Mouse (Mus musculus): ENCODE measurements around the gene Znrf3. TPM values are rescaled to one million over a fixed set of nuclear protein-coding genes. Genes with fewer than 3 reads are reported as not detected.

Znrf3 gene
- polyA plus RNA-seq, 1 experiment from 2014 or later, result 11.7 TPM

GRCm38 (mm10) chr11:5257151-5257862, 187.3 kb downstream of the Znrf3 start:
- H3K9me3 ChIP-seq (replicated peaks; ENCODE audit: control insufficient read depth, low read length), result no peaks in the 10 kb centered on the region
- H3K27ac ChIP-seq (replicated peaks; ENCODE audit: low read depth, low read length), result no peak overlapping the region
- no peaks in the 10 kb centered on the region for H3K36me3 ChIP-seq (replicated peaks; ENCODE audit: control insufficient read depth, insufficient read depth, low read depth, low read length)
- H3K9ac ChIP-seq (replicated peaks; ENCODE audit: low read length), result no peak overlapping the region
- no peak overlapping the region for H3K4me2 ChIP-seq (ENCODE audit: low read depth, low read length)
- peaks cover 4% of the 10 kb centered on the region for H3K4me1 ChIP-seq (ENCODE audit: control insufficient read depth, insufficient read depth, low read length)
- no peak overlapping the region for H3K4me3 ChIP-seq (ENCODE audit: low read depth, low read length)
- DNase-seq (ENCODE audit: low spot score) (no peak), ATAC-seq (replicated peaks; ENCODE audit: insufficient number of reproducible peaks, low FRiP score, low TSS enrichment, low read depth) (no peak)
- no peaks in the 10 kb centered on the region for H3K27me3 ChIP-seq (ENCODE audit: control insufficient read depth, insufficient read depth, low read length)
- 75% methylated on average over 13 of the region's 13 CpGs for WGBS

DNA sequence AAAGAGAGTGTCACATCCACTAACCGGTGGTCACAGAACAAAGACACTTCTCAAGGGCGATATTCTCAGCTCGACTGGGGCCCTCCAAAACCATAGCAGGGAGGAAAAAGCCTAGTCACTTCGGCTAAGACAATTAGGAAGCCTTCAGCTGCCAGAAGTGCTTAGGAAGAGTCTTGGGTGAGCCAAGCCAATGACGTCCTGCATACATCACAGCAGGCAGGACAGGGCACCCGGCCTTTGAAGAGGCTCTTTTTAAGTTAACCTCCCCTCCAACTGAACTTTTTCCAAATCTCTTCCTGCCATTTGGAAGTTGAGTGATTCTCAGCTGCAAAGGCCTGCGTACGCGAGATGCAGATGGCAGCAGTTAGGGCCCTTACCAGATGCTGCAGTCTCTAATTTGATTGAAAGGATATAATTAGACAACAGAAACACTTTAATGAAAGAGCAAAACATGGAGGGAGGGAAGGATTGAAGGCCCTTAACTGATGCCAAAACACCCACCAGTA, 189.1 kb downstream of the Znrf3 start:
- WGBS, result 28% methylated on average over 9 of the region's 9 CpGs
- peak; percentile 62 for DNase-seq (ENCODE audit: low spot score)
- H3K9me3 ChIP-seq (replicated peaks; ENCODE audit: control insufficient read depth, low read length), result no peaks in the 10 kb centered on the region
- no peak overlapping the region for H3K27ac ChIP-seq (replicated peaks; ENCODE audit: low read depth, low read length)
- no peak for ATAC-seq (replicated peaks; ENCODE audit: insufficient number of reproducible peaks, low FRiP score, low TSS enrichment, low read depth)
- no peak overlapping the region for H3K9ac ChIP-seq (replicated peaks; ENCODE audit: low read length)
- no peaks in the 10 kb centered on the region for H3K27me3 ChIP-seq (ENCODE audit: control insufficient read depth, insufficient read depth, low read length)
- H3K4me1 ChIP-seq (ENCODE audit: control insufficient read depth, insufficient read depth, low read length), result peaks cover 4% of the 10 kb centered on the region
- no peak overlapping the region for H3K4me3 ChIP-seq (ENCODE audit: low read depth, low read length)
- no peaks in the 10 kb centered on the region for H3K36me3 ChIP-seq (replicated peaks; ENCODE audit: control insufficient read depth, insufficient read depth, low read depth, low read length)
- H3K4me2 ChIP-seq (ENCODE audit: low read depth, low read length), result no peak overlapping the region

DNA sequence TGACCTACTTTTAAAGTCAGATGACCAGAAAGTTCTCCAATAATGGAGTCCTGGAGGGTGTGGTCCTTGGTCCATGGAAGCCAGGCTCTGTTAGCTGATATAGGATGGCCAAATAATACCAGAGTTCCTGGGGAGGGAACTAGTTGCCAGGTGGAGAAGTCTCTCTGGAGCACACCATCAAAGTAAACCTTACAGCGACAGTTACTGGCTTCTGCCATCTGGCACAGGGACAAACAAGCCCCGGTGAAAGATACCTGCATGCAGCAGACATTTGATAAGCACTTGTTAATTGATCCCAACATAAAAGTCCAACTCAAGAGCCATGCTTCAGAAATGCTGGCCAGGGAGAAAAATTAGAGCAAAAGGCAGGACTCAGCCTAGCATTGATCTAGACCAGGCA, 190.6 kb downstream of the Znrf3 start:
- ATAC-seq (replicated peaks; ENCODE audit: insufficient number of reproducible peaks, low FRiP score, low TSS enrichment, low read depth), result no peak
- Histone ChIP-seq H3K4me3 (ENCODE audit: low read depth, low read length) (no peak overlapping the region), H3K9me3 (replicated peaks; ENCODE audit: control insufficient read depth, low read length) (no peaks in the 10 kb centered on the region), H3K4me2 (ENCODE audit: low read depth, low read length) (no peak overlapping the region), H3K27ac (replicated peaks; ENCODE audit: low read depth, low read length) (no peak overlapping the region), H3K9ac (replicated peaks; ENCODE audit: low read length) (no peak overlapping the region), H3K36me3 (replicated peaks; ENCODE audit: control insufficient read depth, insufficient read depth, low read depth, low read length) (no peaks in the 10 kb centered on the region), H3K4me1 (ENCODE audit: control insufficient read depth, insufficient read depth, low read length) (peaks cover 4% of the 10 kb centered on the region), H3K27me3 (ENCODE audit: control insufficient read depth, insufficient read depth, low read length) (no peaks in the 10 kb centered on the region)
- 79% methylated on average over 2 of the region's 2 CpGs for WGBS
- DNase-seq (ENCODE audit: low spot score), result no peak

DNA sequence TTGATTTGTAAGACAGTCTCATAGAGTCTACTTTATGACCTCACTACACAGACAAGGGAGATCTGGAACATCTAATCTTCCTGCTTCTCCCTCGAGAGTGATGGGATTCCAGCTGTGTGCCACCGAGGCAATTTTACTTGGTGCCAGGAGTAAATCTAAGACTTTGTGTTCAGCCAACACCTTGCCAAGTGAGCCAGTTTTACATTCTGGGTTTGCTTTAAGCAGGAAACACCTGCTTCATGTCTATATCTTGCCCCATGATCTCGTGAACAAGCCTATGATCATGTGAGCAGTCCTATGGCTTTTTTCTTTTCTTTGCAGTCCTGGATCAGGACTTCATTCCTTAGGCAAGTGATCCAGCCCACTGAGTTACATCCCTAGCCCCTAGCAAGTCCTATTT, 191.1 kb downstream of the Znrf3 start:
- Histone ChIP-seq H3K27me3 (ENCODE audit: control insufficient read depth, insufficient read depth, low read length) (no peaks in the 10 kb centered on the region), H3K36me3 (replicated peaks; ENCODE audit: control insufficient read depth, insufficient read depth, low read depth, low read length) (no peaks in the 10 kb centered on the region), H3K9me3 (replicated peaks; ENCODE audit: control insufficient read depth, low read length) (no peaks in the 10 kb centered on the region), H3K27ac (replicated peaks; ENCODE audit: low read depth, low read length) (no peak overlapping the region), H3K4me3 (ENCODE audit: low read depth, low read length) (no peak overlapping the region), H3K9ac (replicated peaks; ENCODE audit: low read length) (no peak overlapping the region), H3K4me2 (ENCODE audit: low read depth, low read length) (no peak overlapping the region), H3K4me1 (ENCODE audit: control insufficient read depth, insufficient read depth, low read length) (peaks cover 4% of the 10 kb centered on the region)
- DNase-seq (ENCODE audit: low spot score), result no peak
- ATAC-seq (replicated peaks; ENCODE audit: insufficient number of reproducible peaks, low FRiP score, low TSS enrichment, low read depth), result no peak
- 73% methylated on average over 3 of the region's 3 CpGs for WGBS

DNA sequence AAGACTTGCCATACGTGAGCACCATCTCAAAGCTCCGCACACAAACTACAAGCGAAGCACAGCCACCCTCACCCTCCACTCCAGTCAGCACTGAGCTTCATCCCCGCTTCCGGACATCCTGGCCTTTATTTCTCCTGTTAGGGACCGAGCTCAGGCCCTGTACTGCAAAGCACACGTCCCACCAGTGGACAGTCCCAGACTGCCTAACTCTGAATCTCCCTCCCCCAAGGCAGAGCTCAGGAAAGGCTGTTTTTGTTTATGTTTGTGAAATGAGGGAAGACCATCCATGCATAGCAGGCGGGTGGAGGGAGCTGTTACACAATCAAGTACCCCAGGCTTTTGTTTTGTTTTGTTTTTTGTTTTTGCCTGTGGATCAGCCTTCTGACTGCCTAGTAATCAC, 191.9 kb downstream of the Znrf3 start:
- Histone ChIP-seq H3K9ac (replicated peaks; ENCODE audit: low read length) (no peak overlapping the region), H3K9me3 (replicated peaks; ENCODE audit: control insufficient read depth, low read length) (no peaks in the 10 kb centered on the region), H3K4me2 (ENCODE audit: low read depth, low read length) (no peak overlapping the region), H3K4me1 (ENCODE audit: control insufficient read depth, insufficient read depth, low read length) (peaks cover 4% of the 10 kb centered on the region), H3K27me3 (ENCODE audit: control insufficient read depth, insufficient read depth, low read length) (no peaks in the 10 kb centered on the region), H3K4me3 (ENCODE audit: low read depth, low read length) (no peak overlapping the region), H3K36me3 (replicated peaks; ENCODE audit: control insufficient read depth, insufficient read depth, low read depth, low read length) (no peaks in the 10 kb centered on the region), H3K27ac (replicated peaks; ENCODE audit: low read depth, low read length) (no peak overlapping the region)
- ATAC-seq (replicated peaks; ENCODE audit: insufficient number of reproducible peaks, low FRiP score, low TSS enrichment, low read depth) (no peak), DNase-seq (ENCODE audit: low spot score) (no peak)
- WGBS, result 74% methylated on average over 8 of the region's 8 CpGs

DNA sequence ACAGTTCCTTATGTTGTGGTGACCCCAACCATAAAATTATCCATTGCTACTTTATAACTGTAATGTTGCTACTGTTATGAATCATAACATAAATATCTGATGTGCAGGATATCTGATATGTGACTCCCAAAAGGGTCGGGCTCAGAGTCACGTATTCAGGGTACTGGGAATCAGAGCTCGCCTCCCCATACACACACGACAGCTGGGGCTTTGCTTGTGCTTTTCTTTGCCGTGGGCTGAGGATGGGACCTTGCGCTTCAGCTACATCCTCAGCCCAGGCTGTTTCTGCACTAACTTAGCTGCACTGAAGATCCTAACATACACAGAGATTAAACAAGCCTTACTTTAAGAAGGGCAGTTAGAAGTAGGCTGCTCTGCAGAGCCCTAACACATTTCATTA, 193.5 kb downstream of the Znrf3 start:
- ATAC-seq (replicated peaks; ENCODE audit: insufficient number of reproducible peaks, low FRiP score, low TSS enrichment, low read depth), result no peak
- H3K4me1 ChIP-seq (ENCODE audit: control insufficient read depth, insufficient read depth, low read length), result no peaks in the 10 kb centered on the region; the same call in 1 of the 2 replicates
- no peaks in the 10 kb centered on the region for H3K36me3 ChIP-seq (replicated peaks; ENCODE audit: control insufficient read depth, insufficient read depth, low read depth, low read length)
- no peak overlapping the region for H3K4me2 ChIP-seq (ENCODE audit: low read depth, low read length)
- H3K9ac ChIP-seq (replicated peaks; ENCODE audit: low read length), result no peak overlapping the region
- WGBS, result 45% methylated on average over 6 of the region's 6 CpGs
- no peaks in the 10 kb centered on the region for H3K9me3 ChIP-seq (replicated peaks; ENCODE audit: control insufficient read depth, low read length)
- H3K4me3 ChIP-seq (ENCODE audit: low read depth, low read length), result no peak overlapping the region
- no peak overlapping the region for H3K27ac ChIP-seq (replicated peaks; ENCODE audit: low read depth, low read length)
- no peak for DNase-seq (ENCODE audit: low spot score)
- H3K27me3 ChIP-seq (ENCODE audit: control insufficient read depth, insufficient read depth, low read length), result no peaks in the 10 kb centered on the region

DNA sequence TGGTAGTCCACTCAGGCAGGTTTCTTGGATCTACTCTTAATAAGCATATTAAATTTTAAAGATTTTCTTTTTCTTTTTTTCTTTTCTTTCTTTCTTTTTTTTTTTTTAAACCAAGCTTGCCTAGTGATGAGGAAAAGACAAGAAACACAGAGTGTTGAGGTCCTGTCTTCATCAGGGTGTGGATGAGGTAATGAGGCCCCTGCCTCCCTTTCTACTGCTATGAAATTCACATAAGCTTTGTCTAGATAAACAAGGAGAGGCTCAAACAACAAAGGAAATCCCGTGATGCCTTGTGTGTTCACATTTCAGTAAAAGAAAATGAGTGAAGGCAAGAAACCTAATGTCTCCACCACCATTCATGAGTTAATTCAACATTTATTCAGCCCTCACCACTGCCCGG, 196.4 kb downstream of the Znrf3 start:
- Histone ChIP-seq H3K4me3 (ENCODE audit: low read depth, low read length) (no peak overlapping the region), H3K27me3 (ENCODE audit: control insufficient read depth, insufficient read depth, low read length) (no peaks in the 10 kb centered on the region), H3K4me2 (ENCODE audit: low read depth, low read length) (no peak overlapping the region), H3K9me3 (replicated peaks; ENCODE audit: control insufficient read depth, low read length) (no peaks in the 10 kb centered on the region), H3K36me3 (replicated peaks; ENCODE audit: control insufficient read depth, insufficient read depth, low read depth, low read length) (no peaks in the 10 kb centered on the region), H3K27ac (replicated peaks; ENCODE audit: low read depth, low read length) (no peak overlapping the region), H3K4me1 (ENCODE audit: control insufficient read depth, insufficient read depth, low read length) (no peaks in the 10 kb centered on the region), H3K9ac (replicated peaks; ENCODE audit: low read length) (no peak overlapping the region)
- 61% methylated on average over 2 of the region's 2 CpGs for WGBS
- DNase-seq (ENCODE audit: low spot score), result no peak
- ATAC-seq (replicated peaks; ENCODE audit: insufficient number of reproducible peaks, low FRiP score, low TSS enrichment, low read depth), result no peak

DNA sequence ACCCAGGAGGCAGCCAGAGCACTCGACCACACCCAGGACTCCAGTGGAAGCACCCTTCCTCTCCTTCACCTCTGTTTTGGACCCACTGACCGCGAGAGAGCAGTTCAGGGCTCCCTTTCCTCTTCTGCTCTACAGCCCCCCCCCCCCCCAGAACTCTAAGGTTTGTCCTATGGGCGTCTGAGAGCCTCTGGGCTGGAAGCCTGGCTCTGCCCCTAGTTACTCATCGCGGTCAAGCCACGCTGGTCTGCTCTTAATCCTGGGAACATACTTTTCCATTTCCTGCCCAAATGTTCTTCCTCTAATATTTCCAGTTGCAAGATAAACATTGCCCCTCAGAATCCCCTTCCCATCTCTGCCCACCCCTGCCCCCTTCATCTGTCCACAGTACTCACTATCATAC, 199.2 kb downstream of the Znrf3 start:
- DNase-seq (ENCODE audit: low spot score) (no peak), ATAC-seq (replicated peaks; ENCODE audit: insufficient number of reproducible peaks, low FRiP score, low TSS enrichment, low read depth) (no peak)
- 85% methylated on average over 7 of the region's 7 CpGs for WGBS
- no peak overlapping the region for H3K4me2 ChIP-seq (ENCODE audit: low read depth, low read length)
- H3K4me3 ChIP-seq (ENCODE audit: low read depth, low read length), result no peak overlapping the region
- no peaks in the 10 kb centered on the region for H3K4me1 ChIP-seq (ENCODE audit: control insufficient read depth, insufficient read depth, low read length)
- no peaks in the 10 kb centered on the region; the same call in 1 of the 2 replicates for H3K36me3 ChIP-seq (replicated peaks; ENCODE audit: control insufficient read depth, insufficient read depth, low read depth, low read length)
- H3K9ac ChIP-seq (replicated peaks; ENCODE audit: low read length), result no peak overlapping the region
- peak overlapping the region; percentile 44 for H3K27ac ChIP-seq (replicated peaks; ENCODE audit: low read depth, low read length)
- no peaks in the 10 kb centered on the region for H3K9me3 ChIP-seq (replicated peaks; ENCODE audit: control insufficient read depth, low read length)
- no peaks in the 10 kb centered on the region for H3K27me3 ChIP-seq (ENCODE audit: control insufficient read depth, insufficient read depth, low read length)
